Mouse (Mus musculus): ENCODE results near the gene Cyba.

Cyba gene

GRCm38 (mm10) chr8:122432443-122433268 is at the start of gene Cyba:
TSS of gene Cyba (minus strand) at chr8:122432930.
- DNase-seq (ENCODE audit: low read depth, low spot score), result peak; percentile 64

- no peak for DNase-seq (ENCODE audit: low read depth, low spot score)
Observed at GRCm38 (mm10) chr8:122482448-122482847, 49.7 kb upstream of the Cyba start.

- DNase-seq (ENCODE audit: low read depth, low spot score), result peak; percentile 96
Observed at GRCm38 (mm10) chr8:122475580-122476320, 43.0 kb upstream of the Cyba start, which contains the start of the genes Rnf166 and Ctu2. TSS of gene Rnf166 (minus strand) at chr8:122476064. TSS of gene Ctu2 (plus strand) at chr8:122476143.

GRCm38 (mm10) chr8:122474951-122475560 is 42.3 kb upstream of the Cyba start:
- DNase-seq (ENCODE audit: low read depth, low spot score), result no peak

GRCm38 (mm10) chr8:122473911-122474421 is 41.2 kb upstream of the Cyba start:
- DNase-seq (ENCODE audit: low read depth, low spot score), result no peak

- no peak for DNase-seq (ENCODE audit: low read depth, low spot score)
Observed at GRCm38 (mm10) chr8:122470691-122471090, 38.0 kb upstream of the Cyba start.

GRCm38 (mm10) chr8:122469965-122470364 is 37.2 kb upstream of the Cyba start:
- DNase-seq (ENCODE audit: low read depth, low spot score), result no peak

GRCm38 (mm10) chr8:122469407-122469806 is 36.7 kb upstream of the Cyba start:
- DNase-seq (ENCODE audit: low read depth, low spot score), result no peak

- DNase-seq (ENCODE audit: low read depth, low spot score), result no peak
Observed at GRCm38 (mm10) chr8:122467816-122468215, 35.1 kb upstream of the Cyba start.

- no peak for DNase-seq (ENCODE audit: low read depth, low spot score)
Observed at GRCm38 (mm10) chr8:122464985-122465384, 32.3 kb upstream of the Cyba start.

GRCm38 (mm10) chr8:122463651-122464640 is 31.2 kb upstream of the Cyba start:
- no peak for DNase-seq (ENCODE audit: low read depth, low spot score)

- DNase-seq (ENCODE audit: low read depth, low spot score), result no peak
Observed at GRCm38 (mm10) chr8:122462510-122462909, 29.8 kb upstream of the Cyba start.

- no peak for DNase-seq (ENCODE audit: low read depth, low spot score)
Observed at GRCm38 (mm10) chr8:122461473-122462148, 28.9 kb upstream of the Cyba start.

- DNase-seq (ENCODE audit: low read depth, low spot score), result peak; percentile 54
Observed at GRCm38 (mm10) chr8:122460524-122461472, 28.1 kb upstream of the Cyba start, which contains the start of gene Snai3. TSS of gene Snai3 (minus strand) at chr8:122460733.

GRCm38 (mm10) chr8:122459990-122460389 is 27.3 kb upstream of the Cyba start:
- no peak for DNase-seq (ENCODE audit: low read depth, low spot score)

- DNase-seq (ENCODE audit: low read depth, low spot score), result no peak
Observed at GRCm38 (mm10) chr8:122459218-122459900, 26.6 kb upstream of the Cyba start.

GRCm38 (mm10) chr8:122457171-122457570 is 24.4 kb upstream of the Cyba start:
- DNase-seq (ENCODE audit: low read depth, low spot score), result no peak

- no peak for DNase-seq (ENCODE audit: low read depth, low spot score)
Observed at GRCm38 (mm10) chr8:122454409-122454808, 21.7 kb upstream of the Cyba start.
